Mouse (Mus musculus) cerebellum, adult 9-11 months (tissue): ENCODE data around the gene Serpinb6a.
A peak's percentile ranks its signal among the peaks of the same experiment; 100 is the strongest.

ENCODE experiments used
- DNase-seq: peaks from one replicate; pipeline ENCODE4 v3.0.0; 2022

The Serpinb6a gene

GRCm38 (mm10) chr13:34002058-34003006 lies at the start of gene Serpinb6a, which contains the start of gene Ripk1:
TSS of gene Serpinb6a (minus strand) at chr13:34002794.
TSS of gene Ripk1 (plus strand) at chr13:34002363.
- DNase-seq: peak; percentile 89

- DNase-seq: no peak
Measured at GRCm38 (mm10) chr13:34051692-34052091, 49.1 kb upstream of the Serpinb6a start.

DNA sequence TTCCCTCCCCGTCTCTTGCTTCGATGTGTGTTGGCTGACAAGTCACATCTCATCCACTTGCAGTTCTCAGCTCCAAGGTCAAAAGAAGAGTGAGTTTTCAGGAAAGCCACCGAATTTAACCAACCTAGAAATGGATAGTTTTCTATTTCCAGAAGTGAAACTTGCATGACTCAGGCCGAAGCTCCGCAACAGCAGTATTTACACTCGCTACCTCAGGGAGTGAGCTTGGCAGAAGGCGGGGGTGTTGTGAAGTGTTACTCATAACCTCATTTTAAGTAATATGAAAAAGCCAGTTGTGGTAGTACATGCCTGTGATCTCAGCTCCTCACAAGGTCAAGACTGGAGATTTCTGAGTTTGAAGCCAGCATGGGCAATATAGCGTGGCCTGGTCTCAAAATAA lies 47.9 kb upstream of the Serpinb6a start:
- DNase-seq: no peak

- no peak for DNase-seq
Measured at GRCm38 (mm10) chr13:34047526-34047925, 44.9 kb upstream of the Serpinb6a start.

DNA sequence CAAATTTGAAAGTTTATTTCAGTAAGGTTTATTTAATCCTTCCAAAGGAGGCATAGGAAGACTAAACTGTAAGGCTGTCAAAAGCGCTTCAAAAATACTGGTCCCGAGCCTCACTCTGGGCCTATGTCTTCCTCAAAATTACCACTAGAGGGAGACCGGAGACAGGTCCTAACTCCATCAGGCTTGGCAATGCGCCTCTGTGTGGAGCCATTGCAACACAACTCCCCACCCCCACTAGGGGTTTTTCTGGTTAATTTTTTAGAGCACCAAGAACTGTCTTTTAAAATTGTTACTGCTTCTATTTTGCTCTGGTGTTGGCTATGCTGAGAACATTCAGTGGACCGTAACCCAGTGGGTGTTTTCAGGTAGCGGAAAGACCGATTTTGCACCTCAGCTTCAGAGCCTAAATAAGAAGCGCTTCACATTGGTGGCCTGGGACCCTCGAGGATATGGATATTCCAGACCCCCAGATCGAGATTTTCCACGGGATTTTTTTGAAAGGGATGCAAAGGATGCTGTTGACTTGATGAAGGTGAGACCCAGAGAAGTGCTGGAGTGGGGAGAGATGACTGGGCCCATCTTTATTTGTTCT lies 43.9 kb upstream of the Serpinb6a start:
- peak; percentile 76 for DNase-seq

GRCm38 (mm10) chr13:34045511-34046249 lies 43.1 kb upstream of the Serpinb6a start:
- DNase-seq: no peak

GRCm38 (mm10) chr13:34043716-34044393 lies 41.3 kb upstream of the Serpinb6a start:
- DNase-seq: no peak

- no peak for DNase-seq
Measured at GRCm38 (mm10) chr13:34040091-34040490, 37.5 kb upstream of the Serpinb6a start.

GRCm38 (mm10) chr13:34038901-34039341 lies 36.3 kb upstream of the Serpinb6a start:
- no peak for DNase-seq

DNA sequence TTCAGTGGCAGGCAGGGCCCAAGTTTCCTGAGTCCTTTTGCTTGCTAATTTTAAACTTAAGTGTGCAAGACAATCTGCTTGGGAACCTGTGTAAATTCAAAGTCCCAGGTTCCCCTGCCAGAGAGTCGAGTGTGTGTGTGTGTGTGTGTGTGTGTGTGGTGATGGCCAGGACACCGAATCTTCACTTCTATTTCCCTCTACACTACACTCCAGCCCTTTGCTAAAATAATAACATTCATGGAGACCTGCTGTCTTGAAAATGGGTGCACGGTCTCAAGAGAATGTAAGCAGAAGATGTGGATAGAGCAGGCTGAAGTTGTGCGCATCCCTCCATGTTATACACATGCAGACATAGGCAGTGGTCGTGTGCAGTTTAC lies 35.5 kb upstream of the Serpinb6a start:
- no peak for DNase-seq

DNA sequence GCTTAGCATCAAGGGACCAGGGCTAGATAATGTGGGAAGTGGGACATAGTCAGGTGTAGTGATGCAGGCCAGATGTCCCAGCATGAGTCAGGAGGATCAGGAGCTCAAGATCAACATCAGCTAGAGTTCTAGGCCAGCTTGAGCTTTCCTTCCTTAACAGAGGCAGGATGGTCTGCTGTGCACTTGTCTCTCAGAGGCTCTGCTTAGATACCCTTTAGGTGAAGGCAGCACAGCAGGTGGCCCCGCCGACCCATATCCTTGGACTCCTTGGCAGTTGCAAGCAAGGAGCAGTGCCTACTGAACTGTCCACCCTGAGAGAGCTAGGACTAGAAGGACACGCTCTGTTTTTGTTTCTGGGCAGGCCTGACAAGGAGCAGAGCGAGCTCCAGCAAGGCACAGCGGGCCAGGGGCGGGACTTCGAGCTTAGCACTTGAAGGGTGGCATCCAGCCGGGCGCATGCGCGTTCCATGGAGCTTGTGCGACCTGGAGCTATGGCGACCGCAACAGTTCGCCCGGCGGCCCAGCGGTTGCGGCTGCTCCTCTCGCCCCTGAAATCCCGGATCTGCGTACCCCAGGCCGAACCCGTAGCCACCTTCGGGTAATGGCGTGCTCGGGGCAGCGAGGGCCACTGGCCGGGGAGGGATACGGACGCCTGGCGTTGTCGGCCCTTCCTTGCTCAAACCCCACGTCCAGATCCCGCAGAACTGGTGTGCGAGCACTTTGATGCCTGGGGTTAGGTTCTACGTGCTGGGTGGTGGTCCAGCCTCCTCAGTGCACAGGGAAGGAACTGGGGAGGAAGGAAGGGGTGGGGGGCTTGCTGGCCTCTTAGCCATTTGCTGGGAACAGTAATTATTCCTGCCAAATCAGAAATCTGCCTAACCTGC lies 34.8 kb upstream of the Serpinb6a start, which contains the start of gene Bphl:
Gene Bphl, plus strand, starts transcription at position 426 of the 884 bp plus-strand sequence.
- DNase-seq: peak; percentile 96

DNA sequence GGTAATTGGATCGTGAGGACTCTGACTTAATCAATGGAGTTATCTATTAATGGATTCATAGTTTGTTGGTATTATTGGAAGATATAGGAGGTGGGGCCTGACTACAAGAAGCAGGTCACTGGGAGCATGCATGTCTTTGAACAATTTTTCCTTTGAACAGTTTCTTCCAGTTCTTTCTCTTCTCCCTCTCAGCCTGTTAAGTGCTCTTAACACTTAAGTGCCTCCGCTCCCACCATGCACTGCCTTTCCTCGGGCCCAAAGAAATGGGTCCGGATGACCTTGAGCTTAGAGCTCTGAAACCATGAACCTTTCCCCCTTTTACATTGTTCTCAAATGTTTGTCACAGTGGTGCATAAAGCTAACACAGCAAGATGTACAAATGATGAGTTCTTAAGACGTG lies 34.1 kb upstream of the Serpinb6a start:
- DNase-seq: no peak

DNA sequence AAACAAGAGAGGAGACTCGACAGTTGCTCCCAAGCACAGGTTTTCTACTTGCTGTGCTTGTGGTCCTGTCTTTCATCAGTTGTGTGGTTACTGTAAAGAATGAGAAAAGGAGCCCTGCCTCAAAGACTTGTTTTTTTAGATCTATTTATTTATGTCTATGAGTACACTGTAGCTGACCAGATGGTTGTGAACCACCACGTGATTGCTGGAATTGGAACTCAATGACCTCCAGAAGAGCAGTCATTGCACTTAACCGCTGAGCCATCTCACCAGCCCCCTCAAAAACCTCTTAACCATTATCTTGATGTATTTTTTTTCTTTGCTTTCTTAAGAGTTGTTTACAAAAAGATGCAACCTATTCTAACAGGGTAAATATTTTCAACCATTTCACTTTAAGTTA lies 32.8 kb upstream of the Serpinb6a start:
- DNase-seq: no peak

- DNase-seq: no peak
Measured at GRCm38 (mm10) chr13:34032041-34032440, 29.4 kb upstream of the Serpinb6a start.

DNA sequence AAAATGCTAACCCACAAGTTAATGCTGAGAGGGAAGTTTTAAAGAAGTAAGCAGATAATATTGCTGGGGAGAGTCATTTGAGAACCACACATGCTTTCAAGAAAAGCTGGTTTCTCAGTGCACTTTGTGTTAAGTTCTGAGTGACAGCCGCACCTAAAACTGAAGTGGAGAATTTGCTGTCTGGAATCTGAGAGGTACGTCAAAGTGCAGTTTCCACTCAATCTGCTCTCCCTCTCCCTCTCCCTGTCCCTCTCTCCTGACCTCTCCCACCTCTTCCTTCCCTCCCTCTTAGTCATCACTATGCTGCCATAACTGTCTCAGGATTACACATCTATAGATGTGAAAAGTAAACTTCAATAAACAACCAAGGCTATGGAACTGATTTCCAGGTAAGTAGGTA lies 19.4 kb upstream of the Serpinb6a start:
- DNase-seq: no peak

DNA sequence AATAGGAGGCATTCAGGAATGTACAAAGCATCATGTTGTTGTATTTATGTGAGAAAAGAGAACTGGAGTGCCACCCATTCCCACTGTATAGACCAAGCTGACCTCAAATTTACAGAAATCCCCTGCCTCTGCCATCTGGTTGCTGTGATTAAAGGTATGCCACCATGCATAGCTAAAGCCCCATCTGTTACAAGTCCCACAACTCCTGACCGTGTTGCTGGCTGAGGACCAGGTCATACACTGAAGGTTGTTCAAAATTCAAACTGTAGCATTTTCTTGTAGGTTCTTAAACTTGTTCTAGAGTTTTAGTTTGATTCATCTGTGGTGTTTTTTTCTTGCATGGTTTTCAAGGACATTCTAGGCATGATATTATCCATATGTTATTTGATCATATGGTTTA lies 15.9 kb upstream of the Serpinb6a start:
- no peak for DNase-seq

DNA sequence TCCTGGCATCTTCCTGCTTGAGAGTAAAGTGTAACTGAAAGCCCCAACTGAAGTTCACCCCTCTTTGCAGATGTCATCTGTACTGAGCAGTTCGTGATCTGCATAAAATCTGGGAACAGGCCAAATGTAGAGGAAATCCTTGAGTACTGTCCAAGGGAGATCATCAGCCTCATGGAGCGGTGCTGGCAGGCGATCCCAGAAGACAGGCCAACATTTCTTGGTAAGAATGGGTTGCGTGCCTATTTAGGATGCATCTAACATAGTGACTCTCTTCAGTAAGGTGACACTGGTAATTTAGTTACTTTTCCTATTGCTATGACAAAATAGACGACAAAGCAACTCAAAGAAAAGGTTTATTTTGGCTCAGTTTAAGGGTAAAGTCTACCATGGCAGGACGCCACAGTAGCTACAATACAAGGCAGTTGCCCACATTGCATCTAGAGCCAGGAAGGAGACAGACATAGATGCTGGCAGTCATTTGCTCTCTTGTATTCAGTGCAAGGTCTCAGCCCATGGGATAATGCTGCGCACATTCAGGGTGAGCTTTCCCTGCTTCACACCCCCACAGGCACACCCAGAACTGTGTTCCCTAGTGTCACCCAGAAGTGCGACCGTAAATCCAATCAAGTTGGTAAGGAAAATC lies 14.5 kb upstream of the Serpinb6a start:
- peak; percentile 49 for DNase-seq

DNA sequence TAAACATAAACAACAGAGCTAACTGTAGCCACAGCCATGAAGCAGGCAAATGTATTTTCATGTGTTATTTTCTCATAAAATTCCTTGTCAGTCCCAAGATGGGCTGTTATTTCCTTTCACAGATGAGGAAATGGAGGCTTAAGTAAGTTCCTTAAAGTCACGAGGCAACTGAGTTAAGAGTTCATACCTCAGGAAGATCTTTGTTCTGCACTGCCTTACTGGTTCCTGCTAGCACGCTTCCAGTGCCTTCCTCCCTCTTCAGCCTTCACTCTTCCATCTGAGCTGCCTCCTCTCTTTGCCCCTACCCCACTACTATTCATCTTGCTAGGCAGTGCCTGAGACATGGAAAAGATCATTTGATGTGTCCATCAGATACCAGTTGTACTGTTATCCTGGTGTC lies 4.6 kb upstream of the Serpinb6a start:
- no peak for DNase-seq

- DNase-seq: no peak
Measured at GRCm38 (mm10) chr13:34003058-34003457, 464 bp upstream of the Serpinb6a start.

GRCm38 (mm10) chr13:33995197-33995596 lies 7.4 kb downstream of the Serpinb6a start:
- peak; percentile 55 for DNase-seq

- DNase-seq: no peak
Measured at GRCm38 (mm10) chr13:33989625-33990024, 13.0 kb downstream of the Serpinb6a start.
